Mouse (Mus musculus) CH12.LX (cell line): ENCODE measurements around the gene Nprl3. TPM values are rescaled to one million over a fixed set of nuclear protein-coding genes. Genes with fewer than 3 reads are reported as not detected.
"Not testable (repeated sequence)": the region's sequence is repeated elsewhere in the genome, so short reads cannot be mapped to it uniquely, and the experiment has no call there.

Experiments used
- DNase-seq: peaks from one replicate; pipeline ENCODE4 v3.0.0-alpha.2; 2013; ENCODE audit errors: extremely low read depth
- H3K27ac ChIP-seq: 2 replicates; pipeline ENCODE4 v1.5.1; 2012; ENCODE audit warnings: low read depth, mild to moderate bottlenecking, control low read depth, moderate library complexity; ENCODE audit not compliant: insufficient read depth
- H3K27me3 ChIP-seq: replicated peaks from 2 replicates; pipeline ENCODE3; 2012; ENCODE audit warnings: inconsistent platforms
- H3K36me3 ChIP-seq, 2 experiments: replicated peaks in 1 of 2; 2 replicates each; pipeline versions ENCODE3 to v1.6.1; 2012; ENCODE audit warnings: inconsistent platforms in 1 of 2, low read length in 1 of 2, mild to moderate bottlenecking in 1 of 2, mixed read lengths in 1 of 2, moderate library complexity in 1 of 2; ENCODE audit not compliant: control insufficient read depth in 1 of 2, insufficient read depth in 1 of 2
- H3K4me1 ChIP-seq, 2 experiments: 2 replicates each; pipeline ENCODE4 v1.6.1; 2012; ENCODE audit warnings: inconsistent platforms in 1 of 2, moderate library complexity in 1 of 2; ENCODE audit not compliant: insufficient read depth in 2 of 2, control insufficient read depth in 1 of 2
- H3K4me2 ChIP-seq: 2 replicates; pipeline ENCODE4 v1.6.1; 2012; ENCODE audit warnings: low read depth, mild to moderate bottlenecking, control low read depth; ENCODE audit not compliant: poor library complexity, insufficient read depth, severe bottlenecking
- H3K4me3 ChIP-seq, 3 experiments: fragments of 150-350 bp in 1 of 3; sonication (generic) in 1 of 3; replicated peaks in 1 of 3; 2 replicates each; pipeline versions ENCODE3 to v1.5.1; 2011 to 2012; ENCODE audit warnings: low read depth in 2 of 3, low read length in 2 of 3, mild to moderate bottlenecking in 2 of 3, moderate library complexity in 2 of 3, control low read depth in 1 of 3, improper control_type of control experiment in 1 of 3, inconsistent platforms in 1 of 3, mixed read lengths in 1 of 3; ENCODE audit not compliant: poor library complexity in 1 of 3
- H3K79me2 ChIP-seq: replicated peaks from 2 replicates; pipeline ENCODE4 v1.6.1; 2012; ENCODE audit warnings: mild to moderate bottlenecking, moderate library complexity; ENCODE audit not compliant: control insufficient read depth, poor library complexity, insufficient read depth, severe bottlenecking; ENCODE audit errors: extremely low read depth
- H3K9ac ChIP-seq: 2 replicates; pipeline ENCODE4 v1.6.1; 2012; ENCODE audit warnings: low read depth, mild to moderate bottlenecking, control low read depth, moderate library complexity; ENCODE audit not compliant: insufficient read depth
- H3K9me3 ChIP-seq: replicated peaks from 2 replicates; pipeline ENCODE3; 2012; ENCODE audit warnings: low read length, inconsistent platforms, mixed read lengths
- CHD1 ChIP-seq: IDR thresholded peaks from 2 replicates; pipeline ENCODE4 v1.6.1; 2012; ENCODE audit warnings: low read depth, low read length, improper control_type of control experiment, inconsistent platforms
- CTCF ChIP-seq, 2 experiments: IDR thresholded peaks in 1 of 2; conservative IDR thresholded peaks in 1 of 2; 2 replicates each; pipeline ENCODE4 v1.5.1; 2011 to 2012; ENCODE audit warnings: low read depth in 2 of 2, low read length in 2 of 2, improper control_type of control experiment in 1 of 2, inconsistent platforms in 1 of 2, mild to moderate bottlenecking in 1 of 2, moderate library complexity in 1 of 2
- GABPA ChIP-seq: IDR thresholded peaks from 2 replicates; pipeline ENCODE4 v1.6.1; 2012; ENCODE audit warnings: low read depth, low read length, improper control_type of control experiment, inconsistent platforms; ENCODE audit not compliant: insufficient replicate concordance
- NRF1 ChIP-seq: IDR thresholded peaks from 2 replicates; pipeline ENCODE4 v1.6.1; 2014; ENCODE audit warnings: low read depth, mild to moderate bottlenecking, inconsistent platforms, low read length, improper control_type of control experiment, moderate library complexity
- PAX5 ChIP-seq: IDR thresholded peaks from 2 replicates; pipeline ENCODE4 v1.6.1; 2012; ENCODE audit warnings: low read length, inconsistent platforms, mixed read lengths
- RCOR1 ChIP-seq: conservative IDR thresholded peaks from 2 replicates; pipeline ENCODE4 v1.6.1; 2012; ENCODE audit warnings: low read depth, mild to moderate bottlenecking, inconsistent platforms, low read length, improper control_type of control experiment
- SMC3 ChIP-seq: IDR thresholded peaks from 2 replicates; pipeline ENCODE4 v1.6.1; 2011; ENCODE audit warnings: low read depth, low read length, improper control_type of control experiment
- UBTF ChIP-seq: IDR thresholded peaks from 2 replicates; pipeline ENCODE4 v1.6.1; 2012; ENCODE audit warnings: low read depth, mild to moderate bottlenecking, inconsistent platforms, low read length, improper control_type of control experiment, moderate library complexity
- USF2 ChIP-seq: conservative IDR thresholded peaks from 2 replicates; pipeline ENCODE4 v1.6.1; 2011; ENCODE audit warnings: low read depth, low read length, improper control_type of control experiment
- dilution Hi-C: fragments of 300-500 bp; cut with MboI; formaldehyde crosslinking; loops from 2 replicates; pipeline ENCODE4 v1.14.3; 2020; ENCODE audit warnings: low sequenced_read_pairs; ENCODE audit not compliant: extremely low pct_unique_long_range_greater_than_20kb, extremely low pct_ligation_motif_present
- in situ Hi-C: fragments of 300-500 bp; cut with MboI; formaldehyde crosslinking; loops from 3 replicates; pipeline ENCODE4 v1.14.3; 2019; ENCODE audit warnings: low sequenced_read_pairs, low pct_ligation_motif_present, low pct_unique_long_range_greater_than_20kb, mixed read lengths
- polyA plus RNA-seq: library from polyadenylated mRNA; unstranded; fragments of >175 nt; gene quantifications from 2 replicates; pipeline ENCODE4 v1.2.1, GENCODE M21; 2012; ENCODE audit warnings: low read depth; ENCODE audit not compliant: insufficient read length
- total RNA-seq, 2 experiments: library from RNA; depleted of rRNA; stranded (reverse); fragments of 300-350 nt in 1 of 2; fragments of >200 nt in 1 of 2; gene quantifications; 2 replicates each; pipeline ENCODE4 v1.2.3; 2012 to 2014

Gene Nprl3
- total and polyA plus RNA-seq, 3 experiments, result 47.9 to 79.8 (median 51.7) TPM

- peaks cover 11% of the 10 kb centered on the region for H3K27me3 ChIP-seq
- H3K4me2 ChIP-seq, result no peak overlapping the region
- TF ChIP-seq SMC3, result no peak
- no peak for TF ChIP-seq NRF1
- TF ChIP-seq UBTF, result no peak
- no peak for TF ChIP-seq GABPA
- no peak for TF ChIP-seq PAX5
- TF ChIP-seq RCOR1, result no peak
- no peak for TF ChIP-seq CTCF (conservative IDR thresholded peaks at IDR 0.05 in 1 of 2, IDR thresholded peaks at IDR 0.05 in 1 of 2; ENCODE audit: low read depth in 2 of 2, low read length in 2 of 2)
- TF ChIP-seq USF2, result no peak
- no peak for TF ChIP-seq CHD1
- no peak overlapping the region for H3K27ac ChIP-seq
- H3K9me3 ChIP-seq, result no peaks in the 10 kb centered on the region
- no peak overlapping the region for H3K4me3 ChIP-seq
- no peak overlapping the region for H3K9ac ChIP-seq
- in situ Hi-C loops (no loop called here), dilution Hi-C loops (no loop called here)
- no peaks in the 10 kb centered on the region for H3K36me3 ChIP-seq
- no peaks in the 10 kb centered on the region for H3K79me2 ChIP-seq
- no peak for DNase-seq
- H3K4me1 ChIP-seq, result peaks cover 5 to 6% of the 10 kb centered on the region in 2 experiments; a peak in 1 of 4 replicates
These were observed 30.5 kb upstream of the Nprl3 start for GRCm38 (mm10) chr11:32297866-32298531.

DNA sequence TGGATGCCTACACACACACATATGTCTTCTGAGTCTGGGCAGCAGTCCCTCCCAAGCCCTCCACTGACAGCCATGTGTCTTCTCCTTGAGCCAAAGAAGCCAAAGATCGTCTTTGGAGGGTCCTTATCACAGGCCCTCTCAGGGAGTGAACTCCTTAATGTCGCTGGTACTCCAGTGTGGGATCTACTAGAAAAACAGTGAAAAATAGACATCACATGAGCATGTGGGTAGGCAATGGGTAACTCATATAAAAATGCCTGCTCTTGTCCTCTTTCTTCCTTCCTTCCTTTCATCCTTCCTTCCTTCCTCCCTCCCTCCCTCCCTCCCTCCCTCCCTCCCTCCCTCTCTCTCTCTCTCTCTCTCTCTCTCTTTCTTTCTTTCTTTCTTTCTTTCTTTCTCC is 29.9 kb upstream of the Nprl3 start:
- peaks cover 11% of the 10 kb centered on the region for H3K27me3 ChIP-seq
- dilution Hi-C loops, H3K4me3 ChIP-seq, H3K9me3 ChIP-seq, H3K9ac ChIP-seq, H3K79me2 ChIP-seq, DNase-seq, H3K27ac ChIP-seq, H3K36me3 ChIP-seq, in situ Hi-C loops, H3K4me2 ChIP-seq: not testable (repeated sequence)
- peaks cover 5 to 11% of the 10 kb centered on the region in 2 experiments; a peak in 1 of 4 replicates for H3K4me1 ChIP-seq

GRCm38 (mm10) chr11:32296203-32296602 is 28.7 kb upstream of the Nprl3 start, which contains the start of gene Hba-a2:
TSS of gene Hba-a2 (plus strand) at chr11:32296489.
- dilution Hi-C loops, H3K9ac ChIP-seq, H3K4me2 ChIP-seq, DNase-seq, in situ Hi-C loops, H3K79me2 ChIP-seq, H3K9me3 ChIP-seq, H3K27me3 ChIP-seq, H3K4me3 ChIP-seq, H3K36me3 ChIP-seq, H3K27ac ChIP-seq: not testable (repeated sequence)
- H3K4me1 ChIP-seq, result peaks cover 5 to 12% of the 10 kb centered on the region in 2 experiments; a peak in 1 of 4 replicates

DNA sequence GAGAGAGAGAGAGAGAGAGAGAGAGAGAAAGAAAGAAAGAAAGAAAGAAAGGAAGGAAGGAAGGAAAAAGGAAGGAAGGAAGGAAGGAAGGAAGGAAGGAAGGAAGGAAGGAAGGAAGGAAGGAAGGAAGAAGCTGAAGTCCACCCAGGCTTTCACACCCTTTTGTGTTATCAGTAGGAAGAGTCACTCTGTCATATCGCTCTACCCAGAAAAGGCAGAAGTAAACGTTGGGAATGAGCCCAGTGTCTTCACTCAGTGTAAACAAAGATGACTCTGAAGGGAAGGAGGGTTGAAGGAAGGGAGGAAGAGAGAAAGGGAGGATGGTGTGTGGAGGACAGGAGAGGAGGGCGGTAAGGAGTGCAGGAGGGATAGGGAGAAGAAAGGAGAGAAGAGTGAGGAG is 26.0 kb upstream of the Nprl3 start:
- H3K9me3 ChIP-seq, H3K27me3 ChIP-seq, in situ Hi-C loops, dilution Hi-C loops, H3K27ac ChIP-seq, H3K79me2 ChIP-seq, H3K36me3 ChIP-seq, H3K4me3 ChIP-seq, DNase-seq, H3K9ac ChIP-seq, H3K4me2 ChIP-seq: not testable (repeated sequence)
- H3K4me1 ChIP-seq, result peaks cover 0 to 12% of the 10 kb centered on the region in 2 experiments; a peak in 1 of 4 replicates
